Mouse (Mus musculus) heart, postnatal 0 days (tissue): ENCODE measurements around the gene Lrrn4.

Experiments used
- CTCF ChIP-seq: IDR thresholded peaks from 2 replicates; pipeline ENCODE4 v1.5.1; 2016; ENCODE audit warnings: antibody characterized with exemption, control low read depth, low read depth
- EP300 ChIP-seq: IDR thresholded peaks from 2 replicates; pipeline ENCODE4 v1.6.1; 2016; ENCODE audit warnings: antibody characterized with exemption, low read depth

DNA sequence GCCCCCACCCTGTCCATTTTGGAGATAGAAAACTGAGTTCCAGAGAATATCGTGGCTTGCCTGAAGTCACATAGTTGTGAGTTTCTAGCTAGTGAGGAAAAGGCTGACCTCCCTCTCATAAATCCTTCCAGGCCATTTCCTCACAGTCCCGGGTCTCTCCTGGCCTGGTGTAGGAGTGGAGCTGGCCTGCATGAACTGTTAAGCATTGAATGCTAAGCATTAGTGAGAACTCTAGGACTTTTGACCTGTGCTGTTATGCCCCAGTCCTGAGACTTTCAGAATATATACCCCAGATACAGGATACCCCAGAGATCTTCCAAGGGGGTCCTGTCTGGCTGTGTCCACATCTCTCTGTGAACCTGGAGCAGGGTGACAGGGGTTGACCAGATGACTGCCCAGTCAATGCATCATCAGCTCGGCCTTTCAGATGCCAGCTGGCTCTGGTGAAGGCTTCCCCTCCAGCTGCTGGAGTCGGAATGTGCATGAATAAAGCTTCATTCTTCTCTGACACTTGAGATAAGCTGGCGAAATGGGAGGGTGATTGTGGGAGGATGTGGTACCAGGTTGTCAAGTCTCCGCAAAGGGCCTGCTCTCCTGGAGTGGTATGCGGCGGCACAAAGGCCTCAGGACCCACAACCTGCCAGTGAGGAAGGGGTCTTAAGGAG is 3.7 kb upstream of the Lrrn4 start:
- TF ChIP-seq CTCF, result no peak
- TF ChIP-seq EP300, result no peak
